Mouse (Mus musculus) hindbrain, embryonic 10.5 days (tissue): ENCODE measurements around the gene Bud13. TPM values are rescaled to one million over a fixed set of nuclear protein-coding genes. Genes with fewer than 3 reads are reported as not detected.

Experiments
- polyA plus RNA-seq: library from polyadenylated mRNA; unstranded; fragments of >200 nt; fragmentation: Nextera tagmentation; extraction: Ambion mirVana; gene quantifications from 2 replicates; pipeline ENCODE4 v1.2.1, GENCODE M21; 2016

Gene Bud13
- polyA plus RNA-seq, 1 experiment from 2014 or later = 28.6 TPM

Other genes with a start within 250 kb of the Bud13 start
- gene Apoa1, start 54.4 kb upstream of the Bud13 start, polyA plus RNA-seq = 0.75 and 0.88 TPM in 2 replicates
- gene Apoc3, start 47.4 kb upstream of the Bud13 start, polyA plus RNA-seq = not detected in 2 replicates
- not detected in 2 replicates for gene Apoa4, start 42.3 kb upstream of the Bud13 start, polyA plus RNA-seq
- gene Apoa5, start 14.4 kb upstream of the Bud13 start, polyA plus RNA-seq = 0.24 and 0.43 TPM in 2 replicates
- gene Zpr1, start 9.9 kb upstream of the Bud13 start, polyA plus RNA-seq = 64.2 and 75.9 TPM in 2 replicates
- gene 4931429L15Rik, start 37.0 kb downstream of the Bud13 start, polyA plus RNA-seq = not detected in 2 replicates